Mouse (Mus musculus) kidney, postnatal 0 days (tissue): ENCODE results near the gene Macc1. TPM values are rescaled to one million over a fixed set of nuclear protein-coding genes. Genes with fewer than 3 reads are reported as not detected.

Experiments used
- ATAC-seq: fragments of 200-750 bp; cut with Nextera tagmentation; replicated peaks from 2 replicates; pipeline ENCODE4 v1.8.0; 2017; ENCODE audit warnings: low read depth, moderate number of reproducible peaks, moderate TSS enrichment, moderate library complexity; ENCODE audit not compliant: low FRiP score
- DNase-seq: peaks from one replicate; pipeline ENCODE4 v3.0.0-alpha.2; 2016; ENCODE audit warnings: low spot score
- H3K27ac ChIP-seq: fragments of 300-500 bp; sonication (generic); 2 replicates; pipeline ENCODE4 v1.5.1; 2014; ENCODE audit warnings: mild to moderate bottlenecking
- H3K27me3 ChIP-seq: fragments of 300-500 bp; sonication (generic); 2 replicates; pipeline ENCODE4 v1.6.1; 2014; ENCODE audit warnings: low read length, mixed read lengths; ENCODE audit not compliant: insufficient read depth
- H3K36me3 ChIP-seq: fragments of 300-500 bp; sonication (generic); 2 replicates; pipeline ENCODE4 v1.6.1; 2014; ENCODE audit warnings: low read length, mixed read lengths; ENCODE audit not compliant: insufficient read depth
- H3K4me1 ChIP-seq: fragments of 300-500 bp; sonication (generic); replicated peaks from 2 replicates; pipeline ENCODE4 v1.6.1; 2014; ENCODE audit warnings: antibody characterized with exemption, low read length, mixed read lengths; ENCODE audit not compliant: insufficient read depth
- H3K4me2 ChIP-seq: fragments of 300-500 bp; sonication (generic); 2 replicates; pipeline ENCODE4 v1.6.1; 2014; ENCODE audit warnings: mild to moderate bottlenecking, low read length, moderate library complexity, mixed read lengths
- H3K4me3 ChIP-seq: fragments of 300-500 bp; sonication (generic); replicated peaks from 2 replicates; pipeline ENCODE4 v1.5.1; 2014; ENCODE audit warnings: low read depth, low read length
- H3K9ac ChIP-seq: fragments of 300-500 bp; sonication (generic); 2 replicates; pipeline ENCODE4 v1.6.1; 2014; ENCODE audit warnings: low read depth, low read length
- H3K9me3 ChIP-seq: fragments of 300-500 bp; sonication (generic); replicated peaks from 2 replicates; pipeline ENCODE4 v1.6.1; 2016; ENCODE audit warnings: low read length, inconsistent platforms, mixed read lengths
- CTCF ChIP-seq: IDR thresholded peaks from 2 replicates; pipeline ENCODE4 v1.5.1; 2016; ENCODE audit warnings: antibody characterized with exemption, low read depth, mild to moderate bottlenecking, moderate library complexity
- WGBS: fragments of 180-500 bp; shearing (Covaris S2); extraction: QIAGEN DNeasy Blood & Tissue Kit; methylation state at CpG from one replicate; pipeline ENCODE4 v1.1.7; 2014; 5-methylcytosine and 5-hydroxymethylcytosine counted together
- polyA plus RNA-seq: library from polyadenylated mRNA; unstranded; fragments of >200 nt; fragmentation: Nextera tagmentation; extraction: Ambion mirVana; gene quantifications from 2 replicates; pipeline ENCODE4 v1.2.1, GENCODE M21; 2015

The Macc1 gene
- polyA plus RNA-seq, 1 experiment from 2014 or later: 0.78 TPM

DNA sequence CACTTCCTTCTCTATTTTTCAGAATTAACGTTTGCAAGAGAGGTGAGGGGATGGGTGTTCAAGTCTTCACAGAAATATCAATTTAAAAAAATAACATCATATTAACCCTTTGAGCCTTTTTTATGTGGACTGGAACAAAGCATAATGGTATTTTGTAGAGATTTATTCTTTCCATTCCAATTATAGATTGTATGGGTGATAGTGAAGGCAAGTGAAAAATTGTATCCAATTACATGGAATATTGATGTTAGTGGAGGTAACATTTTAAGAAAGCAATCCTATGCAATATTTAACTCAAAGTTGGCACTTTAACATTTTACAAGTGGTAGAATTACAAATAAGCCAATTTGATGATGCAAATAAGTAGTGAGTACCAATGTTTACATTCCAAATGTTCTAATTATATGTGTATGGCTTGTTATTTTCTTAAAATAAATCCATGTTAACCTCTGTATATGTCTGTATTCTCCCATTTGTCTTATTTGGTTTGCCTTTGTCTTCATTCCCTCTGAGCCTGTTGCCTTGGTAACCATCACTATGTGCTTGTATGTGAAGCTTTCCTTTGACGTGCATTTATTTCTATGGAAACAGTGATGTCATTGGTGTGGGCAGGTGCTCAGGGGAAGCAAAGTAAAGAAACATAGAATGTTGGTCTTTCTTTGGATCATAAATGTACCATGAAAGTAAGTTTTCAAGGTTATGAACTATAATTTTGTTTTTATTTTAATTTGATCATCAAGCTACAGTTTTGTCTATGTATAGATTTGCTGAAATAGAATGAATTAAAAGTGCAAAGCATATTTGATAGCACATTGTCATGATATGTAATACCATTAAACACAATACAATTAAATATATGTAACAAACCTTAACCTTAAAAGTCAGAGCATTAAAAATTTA lies 150.2 kb downstream of the Macc1 start:
- Histone ChIP-seq H3K27me3 (no peaks in the 10 kb centered on the region), H3K4me1 (no peaks in the 10 kb centered on the region), H3K4me3 (no peak overlapping the region), H3K27ac (no peak overlapping the region), H3K4me2 (no peak overlapping the region), H3K9me3 (no peaks in the 10 kb centered on the region), H3K9ac (no peak overlapping the region), H3K36me3 (no peaks in the 10 kb centered on the region)
- WGBS: 56% methylated on average over 2 of the region's 2 CpGs
- ATAC-seq: no peak
- no peak for DNase-seq
- TF ChIP-seq CTCF: no peak

DNA sequence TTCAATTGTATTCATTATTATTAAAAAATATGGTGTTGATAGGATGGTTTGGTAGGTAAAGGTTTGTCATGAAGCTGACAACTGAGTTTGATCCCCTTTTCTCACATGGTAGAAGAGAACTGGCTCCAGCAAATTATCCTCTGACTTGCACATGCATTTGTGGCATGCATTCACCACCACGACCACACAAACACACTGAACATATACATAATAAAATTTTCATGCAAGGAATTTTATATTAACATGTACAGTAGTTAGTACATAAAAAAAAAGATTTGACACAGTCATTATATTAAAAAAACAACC lies 150.8 kb downstream of the Macc1 start:
- no peaks in the 10 kb centered on the region for H3K36me3 ChIP-seq
- H3K4me2 ChIP-seq: no peak overlapping the region
- DNase-seq (no peak), ATAC-seq (no peak)
- no peak overlapping the region for H3K27ac ChIP-seq
- H3K9me3 ChIP-seq: no peaks in the 10 kb centered on the region
- no peaks in the 10 kb centered on the region for H3K27me3 ChIP-seq
- 78% methylated on average over 1 of the region's 1 CpGs for WGBS
- H3K4me1 ChIP-seq: no peaks in the 10 kb centered on the region
- H3K9ac ChIP-seq: no peak overlapping the region
- H3K4me3 ChIP-seq: no peak overlapping the region
- no peak for TF ChIP-seq CTCF

DNA sequence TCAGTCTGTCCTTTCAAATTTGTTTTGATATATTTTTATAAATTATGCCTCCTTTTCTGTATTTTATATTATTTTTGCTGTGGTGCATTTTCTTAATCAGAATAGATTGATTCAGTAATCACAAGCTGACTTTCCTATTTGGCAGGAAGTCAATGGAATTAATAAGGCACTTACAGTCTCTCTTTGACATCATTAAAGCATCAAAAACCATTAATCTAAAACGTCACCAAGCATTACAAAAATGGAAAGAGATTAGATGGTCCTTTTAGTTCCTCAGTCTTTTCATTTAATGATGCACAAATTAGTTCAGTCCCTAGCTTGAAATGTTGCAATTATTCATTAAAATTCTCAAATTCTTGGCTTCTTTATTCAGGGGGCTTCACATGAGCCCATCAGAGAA lies 153.6 kb downstream of the Macc1 start:
- Histone ChIP-seq H3K36me3 (no peaks in the 10 kb centered on the region), H3K9ac (no peak overlapping the region), H3K27me3 (no peaks in the 10 kb centered on the region), H3K27ac (no peak overlapping the region), H3K4me2 (no peak overlapping the region), H3K9me3 (no peaks in the 10 kb centered on the region), H3K4me1 (no peaks in the 10 kb centered on the region), H3K4me3 (no peak overlapping the region)
- no peak for DNase-seq
- WGBS: 48% methylated on average over 1 of the region's 1 CpGs
- no peak for TF ChIP-seq CTCF
- no peak for ATAC-seq

DNA sequence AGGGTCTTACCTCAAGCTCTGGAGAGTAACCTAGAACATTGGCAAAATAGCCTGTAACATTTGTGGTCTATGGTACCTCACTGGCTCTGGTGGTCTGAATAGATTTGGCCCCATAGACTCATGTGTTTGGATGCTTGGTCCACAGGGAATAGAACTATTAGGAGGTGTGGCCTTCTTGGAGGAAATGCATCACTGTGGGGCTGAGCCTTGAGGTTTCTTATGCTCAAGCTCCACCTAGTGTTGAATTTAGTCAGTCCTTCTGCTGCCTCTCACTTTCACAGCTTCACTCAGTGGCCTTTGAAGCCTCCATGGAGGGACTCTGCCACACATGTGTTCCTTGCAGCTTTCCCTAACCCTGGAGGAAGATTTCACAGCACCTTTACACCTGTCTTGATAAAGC lies 156.2 kb downstream of the Macc1 start:
- DNase-seq (peak; percentile 52), ATAC-seq (no peak; the same call in 1 of the 2 replicates)
- Histone ChIP-seq H3K4me2 (no peak overlapping the region), H3K27ac (no peak overlapping the region), H3K27me3 (no peaks in the 10 kb centered on the region), H3K36me3 (no peaks in the 10 kb centered on the region), H3K4me3 (no peak overlapping the region), H3K9ac (no peak overlapping the region), H3K9me3 (no peaks in the 10 kb centered on the region), H3K4me1 (no peaks in the 10 kb centered on the region)
- peak; percentile 59 for TF ChIP-seq CTCF

DNA sequence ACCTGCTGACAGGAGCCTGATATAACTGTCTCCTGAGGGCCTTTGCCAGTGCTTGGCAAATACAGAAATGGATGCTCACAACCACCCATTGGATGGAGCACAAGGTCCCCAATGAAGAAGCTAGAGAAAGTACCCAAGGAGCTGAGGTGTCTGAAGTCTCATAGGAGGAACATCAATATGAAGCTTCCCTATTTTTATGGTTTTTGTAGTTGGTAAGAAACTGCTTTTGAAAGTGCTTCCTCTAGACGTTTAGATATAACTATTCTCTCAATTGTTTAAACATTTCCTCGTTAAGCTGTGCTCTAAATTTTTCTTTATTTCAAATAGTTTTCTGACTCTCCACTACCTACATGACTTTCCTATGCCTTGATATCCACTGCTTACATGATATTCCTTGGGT lies 169.2 kb downstream of the Macc1 start:
- no peak for DNase-seq
- Histone ChIP-seq H3K36me3 (no peaks in the 10 kb centered on the region), H3K4me1 (no peaks in the 10 kb centered on the region), H3K4me3 (no peak overlapping the region), H3K27ac (no peak overlapping the region), H3K27me3 (no peaks in the 10 kb centered on the region), H3K9ac (no peak overlapping the region), H3K9me3 (no peaks in the 10 kb centered on the region), H3K4me2 (no peak overlapping the region)
- no peak for TF ChIP-seq CTCF
- 79% methylated on average over 2 of the region's 2 CpGs for WGBS
- no peak for ATAC-seq

DNA sequence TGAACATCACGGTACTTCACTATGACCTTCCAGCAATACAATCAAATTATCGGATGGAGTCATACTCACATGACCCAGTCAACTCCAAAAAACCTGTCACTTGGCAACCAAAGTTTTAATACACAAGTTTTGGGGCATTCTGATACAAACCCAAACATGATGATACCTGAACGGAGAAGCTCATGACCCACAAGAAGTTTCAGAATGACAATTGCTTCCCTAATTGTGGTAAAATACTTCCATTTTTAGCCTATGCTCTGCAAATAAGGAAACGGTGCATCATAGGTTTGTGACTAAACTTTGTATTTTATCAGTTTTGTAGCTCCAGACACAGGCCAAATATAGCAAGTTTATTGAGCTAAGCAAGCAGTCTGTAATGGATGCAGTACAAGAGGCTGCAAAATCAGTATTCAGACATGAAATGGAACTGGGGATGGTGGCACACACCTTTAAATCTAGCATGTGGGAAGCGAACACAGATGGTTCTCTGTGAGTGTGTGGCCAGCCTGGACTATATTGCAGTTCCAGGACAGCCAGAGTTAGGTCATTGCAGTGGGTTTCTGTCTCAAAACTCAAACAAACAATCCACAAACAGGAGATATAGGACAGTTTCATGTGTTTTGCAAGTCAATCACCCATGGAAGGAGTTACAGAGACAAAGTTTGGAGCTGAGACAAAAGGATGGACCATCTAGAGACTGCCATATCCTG lies 170.0 kb downstream of the Macc1 start:
- no peak for DNase-seq
- Histone ChIP-seq H3K27ac (no peak overlapping the region), H3K36me3 (no peaks in the 10 kb centered on the region), H3K4me2 (no peak overlapping the region), H3K9ac (no peak overlapping the region), H3K9me3 (no peaks in the 10 kb centered on the region), H3K4me3 (no peak overlapping the region), H3K27me3 (no peaks in the 10 kb centered on the region), H3K4me1 (no peaks in the 10 kb centered on the region)
- TF ChIP-seq CTCF: no peak
- ATAC-seq: no peak
- 85% methylated on average over 5 of the region's 5 CpGs for WGBS
